Mouse (Mus musculus) testis, adult 2 months (tissue): Measurements from ENCODE around the gene Tspan5. TPM values are rescaled to one million over a fixed set of nuclear protein-coding genes. Genes with fewer than 3 reads are reported as not detected.

ENCODE experiments used
- H3K27ac ChIP-seq: fragments of 200-500 bp; 2 replicates; pipeline ENCODE4 v1.5.1; 2012; ENCODE audit warnings: low read depth, low read length; ENCODE audit not compliant: control insufficient read depth, insufficient read depth
- H3K27me3 ChIP-seq: fragments of 200-500 bp; 2 replicates; pipeline ENCODE4 v1.6.1; 2012; ENCODE audit warnings: mild to moderate bottlenecking, low read length, moderate library complexity; ENCODE audit not compliant: control insufficient read depth, insufficient read depth
- H3K36me3 ChIP-seq: fragments of 200-500 bp; 2 replicates; pipeline ENCODE4 v1.6.1; 2012; ENCODE audit warnings: mild to moderate bottlenecking, low read length; ENCODE audit not compliant: control insufficient read depth, insufficient read depth
- H3K4me1 ChIP-seq: fragments of 200-500 bp; 2 replicates; pipeline ENCODE4 v1.6.1; 2012; ENCODE audit warnings: low read length; ENCODE audit not compliant: control insufficient read depth, insufficient read depth
- H3K4me3 ChIP-seq: fragments of 200-500 bp; 2 replicates; pipeline ENCODE4 v1.5.1; 2012; ENCODE audit warnings: low read depth, mild to moderate bottlenecking, low read length, moderate library complexity, mixed read lengths; ENCODE audit not compliant: control insufficient read depth
- CTCF ChIP-seq: fragments of 200-500 bp; IDR thresholded peaks from 2 replicates; pipeline ENCODE4 v1.5.1; 2012; ENCODE audit warnings: low read depth, mild to moderate bottlenecking, inconsistent platforms, low read length, moderate library complexity; ENCODE audit not compliant: control insufficient read depth, insufficient read depth, insufficient replicate concordance
- POLR2A ChIP-seq: fragments of 200-500 bp; IDR thresholded peaks from 2 replicates; pipeline ENCODE4 v1.6.1; 2012; ENCODE audit warnings: low read depth, mild to moderate bottlenecking, inconsistent platforms, low read length, moderate library complexity; ENCODE audit not compliant: control insufficient read depth
- polyA plus RNA-seq: library from polyadenylated mRNA; depleted of rRNA; stranded (reverse); fragments of >200 nt; gene quantifications from 2 replicates; pipeline ENCODE4 v1.2.3, GENCODE M21; 2012; rRNA removed

The Tspan5 gene
- polyA plus RNA-seq, 1 experiment: 27.9 TPM

DNA sequence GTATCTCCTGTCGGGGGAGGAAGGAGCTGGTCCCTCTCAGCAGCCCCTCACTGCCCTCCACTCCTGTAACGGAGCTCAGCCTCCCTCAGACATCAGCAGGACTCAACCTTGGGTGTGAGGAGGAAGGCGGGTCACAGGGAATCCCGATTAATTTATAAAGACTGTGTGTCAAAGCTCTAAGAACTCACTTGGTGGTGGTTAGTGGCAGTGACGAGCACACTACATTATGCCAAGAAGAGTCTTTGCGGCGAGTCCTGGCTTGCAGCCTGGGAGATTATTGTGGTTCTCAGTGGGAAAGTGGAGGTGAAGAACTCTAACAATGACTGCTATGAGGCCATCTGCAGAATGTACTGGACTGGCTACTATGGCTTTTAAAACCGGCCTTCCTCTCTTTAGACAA, 184.2 kb downstream of the Tspan5 start:
- Histone ChIP-seq H3K27me3 (no peaks in the 10 kb centered on the region), H3K4me1 (no peaks in the 10 kb centered on the region), H3K4me3 (no peak overlapping the region), H3K36me3 (no peaks in the 10 kb centered on the region), H3K27ac (no peak overlapping the region)
- TF ChIP-seq CTCF: no peak
- TF ChIP-seq POLR2A: no peak

- Histone ChIP-seq H3K4me3 (no peak overlapping the region), H3K27me3 (no peaks in the 10 kb centered on the region), H3K4me1 (no peaks in the 10 kb centered on the region), H3K36me3 (no peaks in the 10 kb centered on the region), H3K27ac (no peak overlapping the region)
- TF ChIP-seq CTCF (no peak), POLR2A (no peak)
These were observed 185.4 kb downstream of the Tspan5 start for GRCm38 (mm10) chr3:138927437-138927836.

DNA sequence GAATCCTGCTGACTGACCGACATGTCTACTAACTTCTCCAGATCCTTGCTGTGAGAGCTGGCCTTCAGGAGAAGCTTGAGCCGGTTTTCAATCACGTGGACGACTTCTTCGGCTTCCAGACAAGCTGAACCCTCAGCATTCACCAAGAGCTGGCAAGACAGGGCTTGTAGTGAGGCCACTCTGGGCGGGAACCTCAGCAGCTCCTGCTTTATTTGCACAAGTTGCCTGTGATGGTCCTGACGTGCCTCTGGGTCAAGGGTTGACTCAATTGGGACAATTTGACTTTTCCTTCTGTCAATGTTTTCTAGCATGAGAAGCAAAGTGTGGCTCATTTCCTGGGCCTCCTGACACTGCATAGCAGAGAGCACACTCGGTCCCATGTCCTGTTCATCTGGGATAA, 194.8 kb downstream of the Tspan5 start:
- no peaks in the 10 kb centered on the region for H3K4me1 ChIP-seq
- H3K27ac ChIP-seq: no peak overlapping the region
- no peak overlapping the region for H3K4me3 ChIP-seq
- TF ChIP-seq POLR2A (no peak), CTCF (no peak)
- H3K36me3 ChIP-seq: no peaks in the 10 kb centered on the region
- no peaks in the 10 kb centered on the region for H3K27me3 ChIP-seq

GRCm38 (mm10) chr3:138937241-138937640, 195.2 kb downstream of the Tspan5 start:
- Histone ChIP-seq H3K27ac (no peak overlapping the region), H3K36me3 (no peaks in the 10 kb centered on the region), H3K27me3 (no peaks in the 10 kb centered on the region), H3K4me1 (no peaks in the 10 kb centered on the region), H3K4me3 (no peak overlapping the region)
- no peak for TF ChIP-seq POLR2A
- TF ChIP-seq CTCF: no peak

GRCm38 (mm10) chr3:138941604-138942003, 199.6 kb downstream of the Tspan5 start:
- Histone ChIP-seq H3K4me3 (no peak overlapping the region), H3K27me3 (no peaks in the 10 kb centered on the region), H3K36me3 (no peaks in the 10 kb centered on the region), H3K27ac (no peak overlapping the region), H3K4me1 (no peaks in the 10 kb centered on the region)
- no peak for TF ChIP-seq CTCF

DNA sequence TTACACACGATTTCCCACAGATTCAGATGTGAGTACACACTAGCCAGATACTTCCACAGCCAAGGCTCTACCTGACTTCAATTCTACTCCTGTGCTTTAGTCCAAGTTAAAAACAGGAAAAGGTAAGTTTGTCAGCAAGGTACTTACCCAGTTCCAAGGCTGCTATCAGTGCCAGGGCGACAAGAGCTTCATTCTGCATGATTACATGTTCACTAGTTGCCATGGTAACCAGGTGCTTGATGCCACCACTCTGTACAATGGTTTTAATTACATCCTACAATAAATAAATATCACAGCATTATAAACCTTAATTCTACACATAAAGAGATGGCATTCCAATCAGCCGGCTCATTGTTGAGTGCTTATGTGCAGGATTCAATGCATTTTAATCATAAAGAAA, 203.5 kb downstream of the Tspan5 start:
- no peaks in the 10 kb centered on the region for H3K4me1 ChIP-seq
- no peaks in the 10 kb centered on the region for H3K27me3 ChIP-seq
- H3K27ac ChIP-seq: no peak overlapping the region
- TF ChIP-seq CTCF: no peak
- TF ChIP-seq POLR2A: no peak
- no peaks in the 10 kb centered on the region for H3K36me3 ChIP-seq
- H3K4me3 ChIP-seq: no peak overlapping the region

DNA sequence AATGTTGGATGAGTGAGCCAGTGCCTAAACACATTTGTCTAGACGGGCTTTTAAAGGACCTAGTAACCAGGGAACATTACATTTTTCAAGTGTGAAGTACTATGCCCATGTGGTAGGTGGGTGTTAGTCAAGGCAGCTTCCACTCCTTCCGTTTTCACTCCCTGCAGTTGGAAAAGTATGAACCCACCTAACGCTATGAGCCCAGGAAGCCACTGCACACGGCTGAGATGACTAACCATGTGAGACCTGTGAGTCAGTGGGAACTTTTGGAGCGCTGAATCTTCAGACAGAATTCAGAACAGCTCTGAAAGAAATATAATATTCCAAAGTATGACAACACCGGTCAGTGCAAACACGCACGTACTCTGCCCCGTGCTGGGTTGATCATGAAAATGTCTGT, 207.1 kb downstream of the Tspan5 start:
- no peak overlapping the region for H3K4me3 ChIP-seq
- no peak overlapping the region for H3K27ac ChIP-seq
- no peaks in the 10 kb centered on the region for H3K27me3 ChIP-seq
- TF ChIP-seq CTCF (no peak), POLR2A (no peak)
- H3K4me1 ChIP-seq: no peaks in the 10 kb centered on the region
- H3K36me3 ChIP-seq: no peaks in the 10 kb centered on the region

DNA sequence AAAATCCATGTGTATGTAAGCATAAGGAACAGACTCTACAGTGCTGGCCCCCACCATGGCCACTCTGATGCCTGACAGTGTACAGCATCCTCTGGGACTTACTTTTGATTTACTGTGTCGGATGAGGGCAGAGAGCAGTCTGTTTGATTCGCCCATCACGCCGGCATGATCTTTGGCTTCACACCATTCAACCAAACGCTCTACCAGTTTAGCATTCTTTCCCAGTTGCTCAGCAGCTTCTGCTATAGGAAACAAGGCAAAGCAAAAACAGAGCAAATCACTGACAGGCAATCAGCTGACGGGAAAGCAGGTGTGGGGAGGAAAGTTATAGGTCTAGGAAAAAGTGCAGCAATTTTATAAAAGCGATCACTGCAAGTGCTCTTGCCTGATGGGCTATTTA, 213.2 kb downstream of the Tspan5 start:
- Histone ChIP-seq H3K27ac (no peak overlapping the region), H3K4me3 (no peak overlapping the region), H3K36me3 (no peaks in the 10 kb centered on the region), H3K4me1 (no peaks in the 10 kb centered on the region), H3K27me3 (no peaks in the 10 kb centered on the region)
- no peak for TF ChIP-seq CTCF
- TF ChIP-seq POLR2A: no peak

Other genes with a start within 250 kb of the Tspan5 start
- gene Eif4e, start 216.0 kb upstream of the Tspan5 start, polyA plus RNA-seq: 181 and 193 TPM in 2 replicates